Mouse (Mus musculus): ENCODE results near the gene Ppm1f. TPM values are rescaled to one million over a fixed set of nuclear protein-coding genes. Genes with fewer than 3 reads are reported as not detected.
"Not testable (repeated sequence)": the region's sequence is repeated elsewhere in the genome, so short reads cannot be mapped to it uniquely, and the experiment has no call there.

The Ppm1f gene
- polyA plus RNA-seq, 1 experiment, result 17.9 TPM

DNA sequence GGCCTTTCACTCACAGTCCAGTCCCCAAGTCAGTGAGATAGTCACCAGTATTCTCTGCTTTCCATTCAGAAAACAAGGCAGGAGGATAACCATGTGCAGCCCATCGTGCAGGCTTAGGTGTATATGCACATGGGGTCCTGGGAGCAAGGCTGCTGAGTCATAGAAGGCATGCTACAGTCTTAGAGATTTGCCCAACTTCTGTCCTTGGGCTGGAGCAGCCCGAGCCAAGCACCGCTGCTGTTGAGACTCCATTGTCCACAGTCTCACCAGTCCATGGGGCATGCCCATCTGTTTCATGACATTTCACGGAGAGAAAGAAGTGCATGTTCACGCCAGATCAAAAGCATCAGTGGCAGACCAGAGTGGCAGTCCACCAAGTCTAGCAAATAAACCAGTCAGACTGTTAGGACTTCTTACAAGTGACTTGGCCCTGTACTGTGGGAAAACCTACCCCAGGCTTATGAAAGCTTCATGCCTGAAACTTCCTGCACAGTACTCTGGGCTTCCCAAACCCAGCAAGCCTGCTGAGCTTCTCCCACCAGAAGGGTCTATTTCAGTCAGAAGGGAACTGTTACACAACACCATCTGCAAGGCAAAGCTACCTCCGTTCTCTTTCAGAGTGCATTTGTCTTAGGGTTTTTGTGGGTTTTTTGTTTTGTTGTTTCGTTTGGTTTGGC lies 22.3 kb downstream of the Ppm1f start:
- H3K27me3 ChIP-seq (ENCODE audit: control insufficient read depth, insufficient read depth, insufficient read length), result no peaks in the 10 kb centered on the region
- TF ChIP-seq REST (IDR thresholded peaks at IDR 0.05; ENCODE audit: insufficient read depth, insufficient read length), result no peak
- TF ChIP-seq POLR2A (IDR thresholded peaks at IDR 0.05; ENCODE audit: insufficient read length, low read depth), result no peak
- TF ChIP-seq MAX (IDR thresholded peaks at IDR 0.05; ENCODE audit: low read depth), result no peak
- no peak for TF ChIP-seq TCF12 (IDR thresholded peaks at IDR 0.05; ENCODE audit: insufficient read depth, poor library complexity, severe bottlenecking)
- no peak for TF ChIP-seq MYOD1 (IDR thresholded peaks at IDR 0.05; ENCODE audit: control insufficient read depth in 1 of 3, insufficient read length in 2 of 3, low read depth in 2 of 3)
- TF ChIP-seq SRF (IDR thresholded peaks at IDR 0.05; ENCODE audit: control insufficient read depth, insufficient read length, low read depth), result no peak
- no peak for TF ChIP-seq USF1 (IDR thresholded peaks at IDR 0.05; ENCODE audit: low read depth)
- no peak for TF ChIP-seq E2F4 (IDR thresholded peaks at IDR 0.05; ENCODE audit: insufficient read depth)
- no peak for TF ChIP-seq MYOG (IDR thresholded peaks at IDR 0.05; ENCODE audit: control insufficient read depth in 1 of 3, insufficient read depth in 1 of 3, insufficient read length in 2 of 3, low read depth in 2 of 3)
- TF ChIP-seq TCF3 (IDR thresholded peaks at IDR 0.05; ENCODE audit: insufficient read length, low read depth), result no peak
- TF ChIP-seq CEBPB (IDR thresholded peaks at IDR 0.05; ENCODE audit: insufficient read depth, poor library complexity, severe bottlenecking), result no peak
- no peak for TF ChIP-seq POLR2AphosphoS2 (IDR thresholded peaks at IDR 0.05; ENCODE audit: insufficient read length, low read depth)
- H3ac ChIP-seq (ENCODE audit: control insufficient read depth, insufficient read length), result no peak overlapping the region
- no peaks in the 10 kb centered on the region for H3K79me2 ChIP-seq (ENCODE audit: control insufficient read depth, insufficient read depth)
- H3K4me3 ChIP-seq, result no peak overlapping the region
- H3K36me3 ChIP-seq (ENCODE audit: control insufficient read depth, insufficient read depth), result no peaks in the 10 kb centered on the region
- H3K4me2 ChIP-seq (ENCODE audit: low read depth), result no peak overlapping the region

GRCm38 (mm10) chr16:16921021-16921435 lies 24.8 kb downstream of the Ppm1f start:
- TF ChIP-seq MYOG (IDR thresholded peaks at IDR 0.05; ENCODE audit: control insufficient read depth in 1 of 3, insufficient read depth in 1 of 3, insufficient read length in 2 of 3, low read depth in 2 of 3), result no peak
- Histone ChIP-seq H3ac (ENCODE audit: control insufficient read depth, insufficient read length) (no peak overlapping the region), H3K79me2 (ENCODE audit: control insufficient read depth, insufficient read depth) (no peaks in the 10 kb centered on the region), H3K36me3 (ENCODE audit: control insufficient read depth, insufficient read depth) (no peaks in the 10 kb centered on the region), H3K27me3 (ENCODE audit: control insufficient read depth, insufficient read depth, insufficient read length) (no peaks in the 10 kb centered on the region), H3K4me3 (no peak overlapping the region), H3K4me2 (ENCODE audit: low read depth) (no peak overlapping the region)

GRCm38 (mm10) chr16:16924481-16924880 lies 28.2 kb downstream of the Ppm1f start:
- H3K36me3 ChIP-seq (ENCODE audit: control insufficient read depth, insufficient read depth), result no peaks in the 10 kb centered on the region

GRCm38 (mm10) chr16:16926536-16926935 lies 30.3 kb downstream of the Ppm1f start:
- H3ac ChIP-seq (ENCODE audit: control insufficient read depth, insufficient read length), result no peak overlapping the region

More at GRCm38 (mm10) chr16:16924481-16924880, 28.2 kb downstream of the Ppm1f start:
- Histone ChIP-seq H3K79me2 (ENCODE audit: control insufficient read depth, insufficient read depth) (no peaks in the 10 kb centered on the region), H3K27me3 (ENCODE audit: control insufficient read depth, insufficient read depth, insufficient read length) (no peaks in the 10 kb centered on the region), H3K4me3 (no peak overlapping the region), H3K4me2 (ENCODE audit: low read depth) (no peak overlapping the region), H3ac (ENCODE audit: control insufficient read depth, insufficient read length) (no peak overlapping the region)
- TF ChIP-seq POLR2A (IDR thresholded peaks at IDR 0.05; ENCODE audit: insufficient read length, low read depth), result no peak
- TF ChIP-seq CEBPB (IDR thresholded peaks at IDR 0.05; ENCODE audit: insufficient read depth, poor library complexity, severe bottlenecking), result no peak
- TF ChIP-seq POLR2AphosphoS2 (IDR thresholded peaks at IDR 0.05; ENCODE audit: insufficient read length, low read depth), result no peak
- no peak for TF ChIP-seq MYOG (IDR thresholded peaks at IDR 0.05; ENCODE audit: control insufficient read depth in 1 of 3, insufficient read depth in 1 of 3, insufficient read length in 2 of 3, low read depth in 2 of 3)
- no peak for TF ChIP-seq MAX (IDR thresholded peaks at IDR 0.05; ENCODE audit: low read depth)
- TF ChIP-seq SRF (IDR thresholded peaks at IDR 0.05; ENCODE audit: control insufficient read depth, insufficient read length, low read depth), result no peak
- TF ChIP-seq MYOD1 (IDR thresholded peaks at IDR 0.05; ENCODE audit: control insufficient read depth in 1 of 3, insufficient read length in 2 of 3, low read depth in 2 of 3), result no peak
- no peak for TF ChIP-seq TCF3 (IDR thresholded peaks at IDR 0.05; ENCODE audit: insufficient read length, low read depth)
- no peak for TF ChIP-seq TCF12 (IDR thresholded peaks at IDR 0.05; ENCODE audit: insufficient read depth, poor library complexity, severe bottlenecking)
- TF ChIP-seq E2F4 (IDR thresholded peaks at IDR 0.05; ENCODE audit: insufficient read depth), result no peak
- no peak for TF ChIP-seq REST (IDR thresholded peaks at IDR 0.05; ENCODE audit: insufficient read depth, insufficient read length)
- no peak for TF ChIP-seq USF1 (IDR thresholded peaks at IDR 0.05; ENCODE audit: low read depth)

DNA sequence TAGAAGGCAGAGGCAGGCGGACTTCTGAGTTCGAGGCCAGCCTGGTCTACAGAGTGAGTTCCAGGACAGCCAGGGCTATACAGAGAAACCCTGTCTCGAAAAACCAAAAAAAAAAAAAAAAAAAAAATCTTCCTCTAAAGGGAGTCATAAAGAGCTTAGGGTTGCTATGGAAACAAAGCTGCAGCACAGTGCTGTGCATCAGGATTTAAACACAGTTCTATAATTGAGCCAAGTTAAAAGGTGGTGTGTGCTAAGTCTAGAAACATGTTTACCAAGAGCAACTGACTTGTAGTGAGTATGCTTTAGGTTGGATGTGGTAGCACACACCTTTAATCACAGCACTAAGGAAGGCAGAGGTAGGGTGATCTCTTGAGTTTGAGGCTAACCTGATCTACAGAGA lies 32.6 kb downstream of the Ppm1f start:
- H3K4me2 ChIP-seq (ENCODE audit: low read depth); H3ac ChIP-seq (ENCODE audit: control insufficient read depth, insufficient read length); H3K27me3 ChIP-seq (ENCODE audit: control insufficient read depth, insufficient read depth, insufficient read length); H3K79me2 ChIP-seq (ENCODE audit: control insufficient read depth, insufficient read depth); H3K4me3 ChIP-seq; H3K36me3 ChIP-seq (ENCODE audit: control insufficient read depth, insufficient read depth): not testable (repeated sequence)

More at GRCm38 (mm10) chr16:16926536-16926935, 30.3 kb downstream of the Ppm1f start:
- H3K36me3 ChIP-seq (ENCODE audit: control insufficient read depth, insufficient read depth), result no peaks in the 10 kb centered on the region
- TF ChIP-seq REST (IDR thresholded peaks at IDR 0.05; ENCODE audit: insufficient read depth, insufficient read length) (no peak), POLR2AphosphoS2 (IDR thresholded peaks at IDR 0.05; ENCODE audit: insufficient read length, low read depth) (no peak), TCF3 (IDR thresholded peaks at IDR 0.05; ENCODE audit: insufficient read length, low read depth) (no peak), POLR2A (IDR thresholded peaks at IDR 0.05; ENCODE audit: insufficient read length, low read depth) (no peak), E2F4 (IDR thresholded peaks at IDR 0.05; ENCODE audit: insufficient read depth) (no peak), TCF12 (IDR thresholded peaks at IDR 0.05; ENCODE audit: insufficient read depth, poor library complexity, severe bottlenecking) (no peak), USF1 (IDR thresholded peaks at IDR 0.05; ENCODE audit: low read depth) (no peak), MYOG (IDR thresholded peaks at IDR 0.05; ENCODE audit: control insufficient read depth in 1 of 3, insufficient read depth in 1 of 3, insufficient read length in 2 of 3, low read depth in 2 of 3) (no peak), MAX (IDR thresholded peaks at IDR 0.05; ENCODE audit: low read depth) (no peak), SRF (IDR thresholded peaks at IDR 0.05; ENCODE audit: control insufficient read depth, insufficient read length, low read depth) (no peak), MYOD1 (IDR thresholded peaks at IDR 0.05; ENCODE audit: control insufficient read depth in 1 of 3, insufficient read length in 2 of 3, low read depth in 2 of 3) (no peak)
- no peak overlapping the region for H3K4me2 ChIP-seq (ENCODE audit: low read depth)
- no peaks in the 10 kb centered on the region for H3K79me2 ChIP-seq (ENCODE audit: control insufficient read depth, insufficient read depth)
- H3K27me3 ChIP-seq (ENCODE audit: control insufficient read depth, insufficient read depth, insufficient read length), result no peaks in the 10 kb centered on the region
- no peak overlapping the region for H3K4me3 ChIP-seq
